Mouse (Mus musculus) B cell, adult (primary cell): ENCODE results near the gene Zfp966. TPM values are rescaled to one million over a fixed set of nuclear protein-coding genes. Genes with fewer than 3 reads are reported as not detected.

ENCODE experiments used
- total RNA-seq: library from RNA; stranded (reverse); gene quantifications from 4 replicates; pipeline ENCODE4 v1.2.4, GENCODE M21; 2023; ENCODE audit not compliant: inconsistent age

Zfp966 gene
- total RNA-seq = 1.6 to 3.2 TPM (median 2.3 TPM) in 4 replicates

GRCm38 (mm10) chr2:175931000-175931399, at the start of gene Zfp966:
Zfp966 (minus strand) TSS chr2:175931100.

GRCm38 (mm10) chr2:175965031-175965430, 34.1 kb upstream of the Zfp966 start, which contains the start of gene Gm2026:
Gm2026 (plus strand) TSS chr2:175965331.

GRCm38 (mm10) chr2:175869024-175869423, 61.9 kb downstream of the Zfp966 start, which contains the start of gene Gm6710:
Gm6710 (plus strand) TSS chr2:175869219.

Other genes with a start within 250 kb of the Zfp966 start
- not detected in 4 replicates for gene Zfp969, start 227.5 kb downstream of the Zfp966 start, total RNA-seq
- 5.1 TPM in 1 of 4 replicates, not detected in the others for gene Gm2007, start 189.6 kb downstream of the Zfp966 start, total RNA-seq
- 1.9 to 2.2 TPM in 2 of 4 replicates, not detected in the others for gene Gm14288, start 130.0 kb downstream of the Zfp966 start, total RNA-seq
- 1.8 to 8.1 TPM (median 3.1 TPM) in 4 replicates for gene Gm6710, start 61.9 kb downstream of the Zfp966 start, total RNA-seq
- 1.9 to 4.3 TPM (median 3.1 TPM) in 4 replicates for gene Gm2026, start 34.2 kb upstream of the Zfp966 start, total RNA-seq
- gene Gm2004, start 218.7 kb upstream of the Zfp966 start, total RNA-seq = 0.60 to 3.6 TPM (median 2.0 TPM) in 4 replicates